ENCODE assay signal across 8 mouse cellular contexts in genomic region chr6:115271866-115272271, GRCm38 (mm10). TPM values are rescaled to one million over a fixed set of nuclear protein-coding genes. Genes with fewer than 3 reads are reported as not detected.
A peak's percentile ranks its signal among the peaks of the same experiment; 100 is the strongest.
DNase-seq lines count a peak whose midpoint lies in the region.

No protein-coding gene starts in this region.

- DNase-seq in 3134 (ENCODE audit: extremely low read depth, insufficient read length, low spot score) (peak; percentile 94), NIH3T3 (ENCODE audit: low read depth) (peak; percentile 83)
- DNase-seq in fibroblast of lung, adult 2 months (ENCODE audit: low read depth) = peak; percentile 84
- DNase-seq in kidney, adult 11 months = peak; percentile 46
- peak; percentile 63 for DNase-seq in lung, postnatal 36 days
- no peak for DNase-seq in thymus, postnatal 10 days (ENCODE audit: low spot score in 2 of 2)
- DNase-seq in left cerebral cortex, adult 9 months (ENCODE audit: low spot score in 2 of 2) = no peak
- no peak for DNase-seq in layer of hippocampus, postnatal 25 days (ENCODE audit: extremely low spot score in 1 of 2, low spot score in 1 of 2)

RNA-seq across cellular contexts. Expression of gene Timp4, which starts 19.9 kb away (rescaled TPM):
- total RNA-seq in layer of hippocampus, postnatal 25 days (2021) = 10 to 100 TPM; 25.6 to 25.9 TPM

RNA-seq across cellular contexts. Expression of gene Gm17482, which starts 44.7 kb away (rescaled TPM):
- not detected for total RNA-seq in layer of hippocampus, postnatal 25 days (2021)

Comparison
In these comparisons a context has a peak if more than half of its experiments do, and no peak if none do; other contexts are left out.
1. DNase-seq: peak in 3134 (single experiment), NIH3T3 (single experiment), fibroblast of lung, adult 2 months (single experiment), kidney, adult 11 months (single experiment) and lung, postnatal 36 days (single experiment); none in thymus, postnatal 10 days (0 of 2), left cerebral cortex, adult 9 months (0 of 2) and layer of hippocampus, postnatal 25 days (0 of 2).